ENCODE assay signal across 46 mouse cellular contexts in the genomic region with DNA sequence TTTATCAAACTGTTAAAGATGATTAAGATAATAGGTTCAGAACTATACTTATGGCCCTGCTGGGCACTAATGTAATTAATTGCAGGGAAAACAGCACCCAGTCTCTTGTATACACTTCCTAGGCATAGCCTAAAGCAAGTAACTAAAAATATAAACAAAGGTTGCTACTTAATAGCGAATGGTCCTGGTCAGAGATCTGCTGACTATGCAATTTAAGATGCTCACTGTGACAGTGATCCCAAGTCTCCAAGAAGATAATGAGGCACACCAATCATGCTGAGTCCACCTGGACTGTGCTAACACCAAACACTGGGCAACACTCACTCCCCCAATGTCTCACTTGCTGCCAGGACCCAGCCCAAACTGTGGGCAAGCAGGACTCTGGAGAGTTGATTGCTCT. TPM values are rescaled to one million over a fixed set of nuclear protein-coding genes. Genes with fewer than 3 reads are reported as not detected.
"Had no signal": no experiment of that assay in that cellular context is flagged by ENCODE, and none has a peak within 500 bp of the region (broad histone marks: within the 10 kb centered on the region; RNA-seq: fewer than 3 reads in every experiment).

No protein-coding gene starts in this region.

- H3K4me1 ChIP-seq: heart, embryonic 13.5 days; hindbrain, embryonic 12.5 days; hindbrain, embryonic 13.5 days; hindbrain, embryonic 15.5 days; kidney, embryonic 15.5 days had no signal

- H3K27me3 ChIP-seq: hindbrain, embryonic 12.5 days; hindbrain, embryonic 15.5 days; intestine, embryonic 15.5 days had no signal

- H3K36me3 ChIP-seq: heart, embryonic 13.5 days; heart, embryonic 15.5 days; hindbrain, embryonic 10.5 days; hindbrain, embryonic 12.5 days; hindbrain, embryonic 13.5 days; hindbrain, embryonic 15.5 days; intestine, embryonic 15.5 days; kidney, embryonic 15.5 days had no signal

- H3K9me3 ChIP-seq: heart, embryonic 13.5 days; heart, embryonic 15.5 days; hindbrain, embryonic 10.5 days; hindbrain, embryonic 12.5 days; hindbrain, embryonic 13.5 days; hindbrain, embryonic 15.5 days; intestine, embryonic 15.5 days; kidney, embryonic 15.5 days had no signal

- H3K27ac ChIP-seq: heart, embryonic 13.5 days; heart, embryonic 15.5 days; hindbrain, embryonic 10.5 days; hindbrain, embryonic 12.5 days; hindbrain, embryonic 13.5 days; hindbrain, embryonic 14.5 days; hindbrain, embryonic 15.5 days; hindbrain, postnatal 0 days; intestine, embryonic 15.5 days; kidney, embryonic 15.5 days; kidney, postnatal 0 days; layer of hippocampus, adult 2 months; left cerebral cortex, adult 2 months had no signal

- H3K9ac ChIP-seq: heart, embryonic 13.5 days; heart, embryonic 15.5 days; hindbrain, embryonic 12.5 days; hindbrain, embryonic 13.5 days; hindbrain, embryonic 14.5 days; hindbrain, embryonic 15.5 days; intestine, embryonic 15.5 days; kidney, embryonic 15.5 days had no signal

- DNase-seq: heart, postnatal 10 days; heart, postnatal 14 days; heart, postnatal 36 days; heart, postnatal 4 days; kidney, adult 11 months; kidney, adult 18-20 months; kidney, adult 2 months; kidney, adult 8-10 months; kidney, adult 9 months; kidney, postnatal 10 days; kidney, postnatal 14 days; kidney, postnatal 25 days; kidney, postnatal 36 days; kidney, postnatal 4 days; layer of hippocampus, adult 9-11 months; layer of hippocampus, postnatal 36 days had no signal

- H3K4me3 ChIP-seq: heart, embryonic 13.5 days; heart, embryonic 15.5 days; hindbrain, embryonic 10.5 days; hindbrain, embryonic 12.5 days; hindbrain, embryonic 13.5 days; hindbrain, embryonic 15.5 days; intestine, embryonic 15.5 days; kidney, embryonic 15.5 days; layer of hippocampus, adult 2 months; left cerebral cortex, adult 2 months had no signal

- H3K4me2 ChIP-seq: heart, embryonic 13.5 days; heart, embryonic 15.5 days; hindbrain, embryonic 12.5 days; hindbrain, embryonic 13.5 days; hindbrain, embryonic 14.5 days; hindbrain, embryonic 15.5 days; intestine, embryonic 15.5 days; kidney, embryonic 15.5 days had no signal

- ATAC-seq: hindbrain, embryonic 16.5 days; hindbrain, postnatal 0 days; inflammation-experienced regulatory T-cells, adult 6 months; intestine, embryonic 15.5 days; intestine, embryonic 16.5 days; intestine, postnatal 0 days had no signal

RNA-seq across cellular contexts. Expression of gene Cd7, which starts 10.6 kb away (rescaled TPM):
- total RNA-seq: hindbrain, postnatal 0 days; layer of hippocampus, adult 18-20 months; layer of hippocampus, adult 2 months; layer of hippocampus, adult 8-10 months; layer of hippocampus, postnatal 10 days; layer of hippocampus, postnatal 14 days; layer of hippocampus, postnatal 25 days; layer of hippocampus, postnatal 36 days had no signal
- polyA plus RNA-seq: heart, embryonic 14.5 days; heart, postnatal 0 days; hindbrain, embryonic 10.5 days; hindbrain, embryonic 11.5 days; hindbrain, embryonic 12.5 days; hindbrain, embryonic 13.5 days; hindbrain, embryonic 15.5 days; hindbrain, embryonic 16.5 days; hindbrain, postnatal 0 days; kidney, embryonic 14.5 days had no signal

RNA-seq across cellular contexts. Expression of gene Sectm1b, which starts 13.5 kb away (rescaled TPM):
- total RNA-seq: heart, postnatal 10 days; heart, postnatal 14 days; heart, postnatal 25 days; heart, postnatal 36 days; heart, postnatal 4 days; hematopoietic stem cell, adult 5-6 weeks; hindbrain, postnatal 0 days; layer of hippocampus, adult 18-20 months; layer of hippocampus, adult 2 months; layer of hippocampus, adult 8-10 months; layer of hippocampus, postnatal 10 days; layer of hippocampus, postnatal 14 days; layer of hippocampus, postnatal 25 days; layer of hippocampus, postnatal 36 days; left cerebral cortex, adult 18-20 months; left cerebral cortex, adult 2 months; left cerebral cortex, adult 8-10 months had no signal
- polyA plus RNA-seq: heart, embryonic 13.5 days; heart, embryonic 14.5 days; heart, embryonic 15.5 days; hindbrain, embryonic 10.5 days; hindbrain, embryonic 11.5 days; hindbrain, embryonic 12.5 days; hindbrain, embryonic 13.5 days; hindbrain, embryonic 14.5 days; hindbrain, embryonic 15.5 days; hindbrain, embryonic 16.5 days; hindbrain, postnatal 0 days; inflammation-experienced regulatory T-cells, adult 6 months; kidney, embryonic 14.5 days had no signal

RNA-seq across cellular contexts. Expression of gene Sectm1a, which starts 31.2 kb away (rescaled TPM):
- total RNA-seq: heart, postnatal 10 days; heart, postnatal 14 days; heart, postnatal 25 days; heart, postnatal 36 days; heart, postnatal 4 days; hematopoietic stem cell, adult 5-6 weeks; hindbrain, postnatal 0 days; layer of hippocampus, adult 18-20 months; layer of hippocampus, adult 2 months; layer of hippocampus, adult 8-10 months; layer of hippocampus, postnatal 10 days; layer of hippocampus, postnatal 14 days; layer of hippocampus, postnatal 25 days; layer of hippocampus, postnatal 36 days; left cerebral cortex, adult 18-20 months; left cerebral cortex, adult 2 months; left cerebral cortex, adult 8-10 months had no signal
- polyA plus RNA-seq: heart, embryonic 13.5 days; heart, embryonic 14.5 days; heart, embryonic 15.5 days; hindbrain, embryonic 10.5 days; hindbrain, embryonic 11.5 days; hindbrain, embryonic 12.5 days; hindbrain, embryonic 13.5 days; hindbrain, embryonic 14.5 days; hindbrain, embryonic 16.5 days; hindbrain, postnatal 0 days; inflammation-experienced regulatory T-cells, adult 6 months had no signal
